Mouse (Mus musculus) spleen, adult 2 months (tissue): Measurements from ENCODE around the gene Cntnap4. TPM values are rescaled to one million over a fixed set of nuclear protein-coding genes. Genes with fewer than 3 reads are reported as not detected.

Experiments used
- DNase-seq, 2 experiments: peaks; one replicate each; pipeline versions ENCODE4 v3.0.0 to v3.0.0-alpha.2; 2012 to 2021; ENCODE audit warnings: low spot score in 2 of 2, low read depth in 1 of 2
- H3K27ac ChIP-seq: fragments of 200-500 bp; 2 replicates; pipeline ENCODE4 v1.5.1; 2012; ENCODE audit warnings: low read length, inconsistent platforms; ENCODE audit not compliant: insufficient read depth
- H3K27me3 ChIP-seq: fragments of 200-500 bp; 2 replicates; pipeline ENCODE4 v1.6.1; 2012; ENCODE audit warnings: mild to moderate bottlenecking, moderate library complexity, low read length, inconsistent platforms; ENCODE audit not compliant: control insufficient read depth, insufficient read depth
- H3K36me3 ChIP-seq: fragments of 200-500 bp; 2 replicates; pipeline ENCODE4 v1.6.1; 2012; ENCODE audit warnings: mild to moderate bottlenecking, low read length, inconsistent platforms; ENCODE audit not compliant: control insufficient read depth, insufficient read depth
- H3K4me1 ChIP-seq: fragments of 200-500 bp; 2 replicates; pipeline ENCODE4 v1.6.1; 2011; ENCODE audit warnings: inconsistent platforms; ENCODE audit not compliant: control insufficient read depth, insufficient read depth, insufficient read length
- H3K4me3 ChIP-seq: fragments of 200-500 bp; 2 replicates; pipeline ENCODE4 v1.5.1; 2011; ENCODE audit warnings: mild to moderate bottlenecking, inconsistent platforms; ENCODE audit not compliant: insufficient read depth, insufficient read length; ENCODE audit errors: extremely low read depth
- CTCF ChIP-seq: fragments of 200-500 bp; IDR thresholded peaks from 2 replicates; pipeline ENCODE4 v1.5.1; 2011; ENCODE audit warnings: mild to moderate bottlenecking, inconsistent platforms; ENCODE audit not compliant: insufficient read depth, insufficient read length, insufficient replicate concordance; ENCODE audit errors: extremely low read depth
- POLR2A ChIP-seq: fragments of 200-500 bp; IDR thresholded peaks from 2 replicates; pipeline ENCODE4 v1.6.1; 2011; ENCODE audit warnings: low read depth, low read length, inconsistent platforms
- WGBS: fragments of 180-500 bp; shearing (Covaris S2); methylation state at CpG from one replicate; pipeline ENCODE4 v1.1.7; 2018; 5-methylcytosine and 5-hydroxymethylcytosine counted together
- polyA plus RNA-seq: library from polyadenylated mRNA; depleted of rRNA; stranded (reverse); fragments of >200 nt; gene quantifications from 2 replicates; pipeline ENCODE4 v1.2.3, GENCODE M21; 2012; rRNA removed

Gene Cntnap4
- polyA plus RNA-seq: not detected in 2 replicates

- no peak within 1 kb of the TSS for H3K27ac ChIP-seq
- 9% methylated on average over 18 of the region's 18 CpGs for WGBS
- no peak for DNase-seq
- no peaks in the 10 kb centered on the region for H3K27me3 ChIP-seq
- no peak within 1 kb of the TSS for H3K4me3 ChIP-seq
- H3K4me1 ChIP-seq: no peaks in the 10 kb centered on the region
- no peaks in the 10 kb centered on the region for H3K36me3 ChIP-seq
- no peak for TF ChIP-seq CTCF
- no peak for TF ChIP-seq POLR2A
Measured at GRCm38 (mm10) chr8:112569471-112570141, at the start of gene Cntnap4. TSS of gene Cntnap4 (plus strand) at chr8:112570043.

- TF ChIP-seq CTCF: no peak
- no peak for TF ChIP-seq POLR2A
- Histone ChIP-seq H3K4me1 (no peaks in the 10 kb centered on the region), H3K36me3 (no peaks in the 10 kb centered on the region), H3K27ac (no peak overlapping the region), H3K4me3 (no peak overlapping the region), H3K27me3 (no peaks in the 10 kb centered on the region)
- 50% methylated on average over 4 of the region's 4 CpGs for WGBS
- no peak for DNase-seq
Measured at GRCm38 (mm10) chr8:112557376-112557775, 12.5 kb upstream of the Cntnap4 start.

- WGBS: 15% methylated on average over 6 of the region's 6 CpGs
- Histone ChIP-seq H3K27me3 (no peaks in the 10 kb centered on the region), H3K36me3 (no peaks in the 10 kb centered on the region), H3K4me1 (no peaks in the 10 kb centered on the region), H3K27ac (no peak overlapping the region), H3K4me3 (no peak overlapping the region)
- no peak for DNase-seq
- TF ChIP-seq CTCF (no peak), POLR2A (no peak)
Measured at GRCm38 (mm10) chr8:112570541-112570940, 698 bp downstream of the Cntnap4 start.

- Histone ChIP-seq H3K27ac (no peak overlapping the region), H3K4me3 (no peak overlapping the region), H3K27me3 (no peaks in the 10 kb centered on the region), H3K36me3 (no peaks in the 10 kb centered on the region), H3K4me1 (no peaks in the 10 kb centered on the region)
- DNase-seq: no peak
- 18% methylated on average over 9 of the region's 9 CpGs for WGBS
- TF ChIP-seq CTCF (no peak), POLR2A (no peak)
Measured at GRCm38 (mm10) chr8:112571337-112571904, 1.6 kb downstream of the Cntnap4 start.

GRCm38 (mm10) chr8:112581473-112581872 is 11.6 kb downstream of the Cntnap4 start:
- Histone ChIP-seq H3K27ac (no peak overlapping the region), H3K4me3 (no peak overlapping the region), H3K36me3 (no peaks in the 10 kb centered on the region), H3K27me3 (no peaks in the 10 kb centered on the region), H3K4me1 (no peaks in the 10 kb centered on the region)
- no peak for DNase-seq
- TF ChIP-seq CTCF (no peak), POLR2A (no peak)
- WGBS: 9% methylated on average over 6 of the region's 6 CpGs

- Histone ChIP-seq H3K36me3 (no peaks in the 10 kb centered on the region), H3K4me3 (no peak overlapping the region), H3K27me3 (no peaks in the 10 kb centered on the region), H3K27ac (no peak overlapping the region), H3K4me1 (no peaks in the 10 kb centered on the region)
- WGBS: 89% methylated on average over 2 of the region's 2 CpGs
- DNase-seq: no peak
- TF ChIP-seq CTCF (no peak), POLR2A (no peak)
Measured at GRCm38 (mm10) chr8:112583440-112583839, 13.6 kb downstream of the Cntnap4 start.

GRCm38 (mm10) chr8:112588357-112589051 is 18.7 kb downstream of the Cntnap4 start:
- 75% methylated on average over 8 of the region's 8 CpGs for WGBS
- no peak overlapping the region for H3K4me3 ChIP-seq
- H3K27ac ChIP-seq: no peak overlapping the region
- no peaks in the 10 kb centered on the region for H3K27me3 ChIP-seq
- TF ChIP-seq CTCF: no peak
- DNase-seq: no peak
- no peaks in the 10 kb centered on the region for H3K4me1 ChIP-seq
- no peaks in the 10 kb centered on the region for H3K36me3 ChIP-seq
